Mouse (Mus musculus) hindbrain, embryonic 10.5 days (tissue): Measurements from ENCODE around the gene Pigu. TPM values are rescaled to one million over a fixed set of nuclear protein-coding genes. Genes with fewer than 3 reads are reported as not detected.

ENCODE experiments used
- DNase-seq: peaks from one replicate; pipeline ENCODE4 v3.0.0-alpha.2; 2017; ENCODE audit warnings: low spot score
- H3K27ac ChIP-seq: fragments of 300-500 bp; sonication (generic); 2 replicates; pipeline ENCODE4 v1.5.1; 2016; ENCODE audit warnings: mild to moderate bottlenecking, moderate library complexity
- H3K27me3 ChIP-seq: fragments of 300-500 bp; sonication (generic); 2 replicates; pipeline ENCODE4 v1.6.1; 2016; ENCODE audit warnings: mild to moderate bottlenecking; ENCODE audit not compliant: poor library complexity, insufficient read depth, severe bottlenecking
- H3K36me3 ChIP-seq: fragments of 300-500 bp; sonication (generic); 2 replicates; pipeline ENCODE4 v1.6.1; 2016; ENCODE audit warnings: mild to moderate bottlenecking, moderate library complexity
- H3K4me1 ChIP-seq: fragments of 300-500 bp; sonication (generic); replicated peaks from 2 replicates; pipeline ENCODE4 v1.6.1; 2016; ENCODE audit warnings: mild to moderate bottlenecking
- H3K4me3 ChIP-seq: fragments of 300-500 bp; sonication (generic); 2 replicates; pipeline ENCODE4 v1.5.1; 2016; ENCODE audit warnings: mild to moderate bottlenecking, moderate library complexity
- H3K9me3 ChIP-seq: fragments of 300-500 bp; sonication (generic); 2 replicates; pipeline ENCODE4 v1.6.1; 2016; ENCODE audit warnings: mild to moderate bottlenecking, moderate library complexity
- WGBS: fragments of 180-500 bp; shearing (Covaris S2); methylation state at CpG from one replicate; pipeline ENCODE4 v1.1.7; 2016; 5-methylcytosine and 5-hydroxymethylcytosine counted together
- polyA plus RNA-seq: library from polyadenylated mRNA; unstranded; fragments of >200 nt; fragmentation: Nextera tagmentation; extraction: Ambion mirVana; gene quantifications from 2 replicates; pipeline ENCODE4 v1.2.1, GENCODE M21; 2016

The Pigu gene
- polyA plus RNA-seq, 1 experiment from 2014 or later: 57.1 TPM

DNA sequence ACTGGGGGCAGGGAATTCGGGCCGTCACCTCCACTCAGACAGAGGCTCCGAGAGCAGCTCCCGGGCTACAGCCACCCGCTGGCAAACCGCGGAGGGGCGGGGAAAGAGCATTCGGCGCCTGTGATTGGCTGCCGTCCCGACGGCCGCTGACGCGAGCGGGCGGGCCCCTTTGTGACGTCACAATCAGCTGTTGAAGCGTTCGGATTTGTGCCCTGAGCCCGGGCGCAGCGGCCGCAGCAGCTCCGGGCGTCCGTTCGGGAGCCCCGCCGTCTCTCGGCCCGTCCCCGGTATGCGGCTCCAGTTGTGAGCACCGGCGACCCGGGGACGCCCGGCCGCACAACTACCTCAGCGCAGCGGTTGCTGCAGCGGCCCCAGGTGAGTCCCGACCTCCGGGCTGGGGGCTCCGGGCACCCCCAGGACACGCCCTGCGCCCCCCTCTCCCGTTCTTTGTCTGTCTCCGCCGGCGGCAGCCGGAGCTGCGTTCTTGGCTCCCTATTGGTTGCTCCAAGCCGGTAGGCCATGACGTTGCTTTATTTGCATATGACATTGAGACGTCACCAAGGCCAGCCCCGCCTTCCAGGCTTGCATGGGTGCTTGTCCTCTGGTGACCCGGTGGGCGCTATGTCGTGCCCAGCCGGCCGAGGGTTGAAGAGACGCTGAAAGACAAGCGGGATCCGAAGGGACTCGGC, 24.6 kb upstream of the Pigu start:
- peak overlapping the region; percentile 88 for H3K4me3 ChIP-seq
- no peaks in the 10 kb centered on the region for H3K9me3 ChIP-seq
- H3K4me1 ChIP-seq: peaks cover 48% of the 10 kb centered on the region
- peak; percentile 97 for DNase-seq
- WGBS: under 1% methylated on average over 68 of the region's 68 CpGs
- peaks cover 43% of the 10 kb centered on the region for H3K27me3 ChIP-seq
- peaks cover 18% of the 10 kb centered on the region for H3K36me3 ChIP-seq
- H3K27ac ChIP-seq: peak overlapping the region; percentile 99

GRCm38 (mm10) chr2:155381060-155381437, 23.8 kb upstream of the Pigu start:
- Histone ChIP-seq H3K4me1 (peaks cover 41% of the 10 kb centered on the region), H3K9me3 (no peaks in the 10 kb centered on the region), H3K27me3 (peaks cover 36% of the 10 kb centered on the region), H3K4me3 (peak overlapping the region; percentile 88), H3K27ac (peak overlapping the region; percentile 99), H3K36me3 (peaks cover 11% of the 10 kb centered on the region)
- 3% methylated on average over 11 of the region's 11 CpGs for WGBS
- no peak for DNase-seq

DNA sequence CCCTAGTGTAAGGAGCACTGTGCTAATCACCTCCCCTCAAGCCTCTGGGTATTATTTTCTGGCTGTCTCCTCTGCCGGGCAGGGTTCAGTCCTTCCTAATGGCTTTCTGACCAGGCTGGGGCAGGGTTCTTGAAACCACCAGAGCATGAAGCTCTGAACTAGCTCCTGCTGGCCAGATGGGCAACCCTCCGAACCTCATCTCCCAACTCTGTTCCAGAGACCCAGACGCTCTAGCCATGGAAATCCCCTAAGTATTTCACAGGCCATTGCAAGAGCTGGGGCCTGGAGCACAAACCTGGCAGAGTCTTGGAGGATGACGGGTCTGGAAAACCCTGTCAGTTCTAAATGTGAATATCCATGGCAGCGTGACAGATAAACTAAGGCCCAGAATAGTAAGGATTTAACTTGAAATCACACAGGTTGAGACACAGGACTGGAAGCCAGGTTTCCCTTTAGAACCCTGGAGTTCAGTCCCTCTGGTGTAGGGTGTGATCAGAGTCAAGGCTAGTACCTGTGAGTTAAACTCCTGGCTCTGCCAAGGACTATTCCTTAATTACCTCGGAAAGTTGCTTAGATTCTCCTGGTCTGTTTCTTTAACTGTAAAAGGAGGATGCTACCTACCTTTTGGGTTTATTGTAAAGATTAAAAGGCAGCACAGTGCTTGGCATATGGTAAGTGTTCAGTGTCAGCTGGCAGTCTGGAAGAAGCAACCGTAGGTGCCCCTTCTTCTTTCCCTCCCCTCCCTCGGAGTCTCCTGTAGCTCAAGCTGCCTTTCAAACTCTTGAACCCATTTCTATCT, 23.2 kb upstream of the Pigu start, which contains the start of gene Trp53inp2:
Gene Trp53inp2, plus strand, starts transcription at position 799 of the 799 bp plus-strand sequence.
- Histone ChIP-seq H3K27ac (peak within 1 kb of the TSS; percentile 99), H3K9me3 (no peaks in the 10 kb centered on the region), H3K4me3 (peak within 1 kb of the TSS; percentile 88), H3K27me3 (peaks cover 30% of the 10 kb centered on the region), H3K4me1 (peaks cover 36% of the 10 kb centered on the region), H3K36me3 (peaks cover 5% of the 10 kb centered on the region)
- peak; percentile 7 for DNase-seq
- WGBS: 46% methylated on average over 8 of the region's 8 CpGs

- no peak overlapping the region for H3K27ac ChIP-seq
- peaks cover 27% of the 10 kb centered on the region for H3K27me3 ChIP-seq
- H3K9me3 ChIP-seq: no peaks in the 10 kb centered on the region
- peaks cover 14% of the 10 kb centered on the region for H3K4me1 ChIP-seq
- no peak overlapping the region for H3K4me3 ChIP-seq
- no peak for DNase-seq
- H3K36me3 ChIP-seq: no peaks in the 10 kb centered on the region
- WGBS: 80% methylated on average over 10 of the region's 10 CpGs
Observed at GRCm38 (mm10) chr2:155376191-155376590, 19.0 kb upstream of the Pigu start.

DNA sequence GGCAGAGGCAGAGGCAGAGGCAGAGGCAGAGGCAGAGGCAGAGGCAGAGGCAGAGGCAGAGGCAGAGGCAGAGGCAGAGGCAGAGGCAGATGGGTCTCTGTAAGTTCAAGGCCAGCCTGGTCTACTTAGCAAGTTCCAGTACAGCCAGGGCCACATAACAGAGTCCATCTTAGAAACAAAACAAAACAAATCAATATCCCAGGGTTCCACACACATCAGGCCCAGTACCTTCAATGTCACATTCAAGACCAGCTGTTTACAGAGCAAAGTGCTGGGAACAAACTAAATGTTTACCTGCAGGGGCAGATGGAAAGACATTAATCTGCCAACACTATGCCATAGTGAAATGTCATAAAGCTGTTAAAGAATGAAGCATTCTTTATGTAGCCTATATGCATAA, 17.3 kb upstream of the Pigu start:
- Histone ChIP-seq H3K36me3 (no peaks in the 10 kb centered on the region), H3K4me1 (no peaks in the 10 kb centered on the region), H3K27me3 (peaks cover 12% of the 10 kb centered on the region), H3K9me3 (no peaks in the 10 kb centered on the region), H3K4me3 (no peak overlapping the region), H3K27ac (no peak overlapping the region)
- DNase-seq: no peak

- WGBS: 77% methylated on average over 1 of the region's 1 CpGs
- DNase-seq: no peak
- Histone ChIP-seq H3K27me3 (peaks cover 7% of the 10 kb centered on the region; the same call in 1 of the 2 replicates), H3K27ac (no peak overlapping the region), H3K4me1 (no peaks in the 10 kb centered on the region), H3K4me3 (no peak overlapping the region), H3K36me3 (no peaks in the 10 kb centered on the region), H3K9me3 (no peaks in the 10 kb centered on the region)
Observed at GRCm38 (mm10) chr2:155373886-155374285, 16.7 kb upstream of the Pigu start.

DNA sequence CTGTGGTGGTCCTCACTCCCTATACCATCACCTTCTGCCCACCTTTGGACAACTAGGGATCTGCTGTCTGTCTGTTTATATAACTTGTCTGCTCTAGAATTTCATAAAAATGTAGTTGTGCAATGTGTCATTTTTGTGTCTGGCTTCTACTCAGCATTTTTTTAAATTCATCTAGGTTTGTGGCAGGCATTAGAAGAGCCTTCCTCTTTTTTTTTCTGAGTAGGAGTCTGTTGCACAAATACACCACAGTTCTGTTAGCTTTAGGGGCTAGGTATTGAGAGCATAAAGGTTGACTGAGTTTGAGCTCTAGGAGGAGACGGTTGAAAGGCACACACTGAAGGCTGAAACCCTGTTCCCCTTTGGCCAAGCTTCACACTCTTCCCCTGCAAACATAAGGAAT, 16.1 kb upstream of the Pigu start:
- no peaks in the 10 kb centered on the region for H3K36me3 ChIP-seq
- peaks cover 3% of the 10 kb centered on the region; the same call in 1 of the 2 replicates for H3K27me3 ChIP-seq
- WGBS: 65% methylated on average over 1 of the region's 1 CpGs
- H3K9me3 ChIP-seq: no peaks in the 10 kb centered on the region
- DNase-seq: no peak
- no peaks in the 10 kb centered on the region for H3K4me1 ChIP-seq
- no peak overlapping the region for H3K4me3 ChIP-seq
- H3K27ac ChIP-seq: no peak overlapping the region

DNA sequence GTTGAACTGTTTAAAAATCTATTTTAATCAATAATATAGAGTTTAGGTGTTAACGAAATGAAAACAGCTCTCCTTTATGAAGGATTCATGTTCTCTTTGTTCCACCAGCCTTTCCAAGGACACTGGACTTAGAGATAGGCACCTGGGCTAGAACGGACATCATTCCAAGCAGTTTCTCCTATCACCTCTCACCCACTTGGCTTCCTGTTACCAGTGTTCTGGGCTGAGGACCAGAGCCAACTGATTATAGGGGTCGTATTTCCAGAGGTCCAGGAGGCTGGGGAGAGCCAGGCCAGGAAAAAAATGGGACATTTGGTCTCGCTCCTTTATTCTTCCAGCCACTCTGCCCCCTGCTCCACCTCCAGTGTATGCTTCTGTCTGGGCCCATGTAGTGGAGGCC, 15.2 kb upstream of the Pigu start:
- no peaks in the 10 kb centered on the region for H3K9me3 ChIP-seq
- no peaks in the 10 kb centered on the region for H3K4me1 ChIP-seq
- WGBS: 72% methylated on average over 4 of the region's 4 CpGs

DNA sequence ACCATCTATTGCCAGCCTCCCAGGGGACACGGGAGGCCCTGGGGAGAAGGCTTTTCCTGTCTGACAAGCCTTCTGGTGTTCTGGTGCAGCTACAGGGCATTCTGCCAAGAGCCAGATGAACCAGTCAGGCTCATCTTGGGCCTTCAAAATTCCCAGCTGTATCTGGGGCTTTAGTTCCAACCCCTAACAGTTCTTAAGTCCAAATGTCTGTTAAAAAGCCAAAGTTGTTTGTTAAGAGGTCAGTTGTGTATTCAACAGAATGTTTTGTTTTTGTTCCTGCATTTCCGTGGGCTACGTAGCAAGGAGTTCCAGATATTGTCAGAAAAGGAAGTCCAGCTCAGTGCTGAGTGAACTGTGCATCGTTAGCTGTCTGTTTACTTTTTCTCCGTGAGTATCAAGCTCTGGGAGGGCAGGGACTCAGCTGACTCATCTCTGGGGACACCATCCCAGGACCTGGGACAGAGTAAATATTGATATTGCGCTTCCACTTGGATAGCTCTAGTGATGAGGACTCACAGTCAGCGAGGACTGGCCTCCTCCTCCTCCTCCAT, 12.2 kb upstream of the Pigu start:
- no peak overlapping the region for H3K4me3 ChIP-seq
- no peaks in the 10 kb centered on the region for H3K9me3 ChIP-seq
- DNase-seq: no peak
- no peaks in the 10 kb centered on the region for H3K36me3 ChIP-seq
- H3K27ac ChIP-seq: no peak overlapping the region
- no peaks in the 10 kb centered on the region for H3K4me1 ChIP-seq
- H3K27me3 ChIP-seq: no peaks in the 10 kb centered on the region
- WGBS: 71% methylated on average over 7 of the region's 7 CpGs

More for the DNA sequence above, 15.2 kb upstream of the Pigu start:
- Histone ChIP-seq H3K36me3 (no peaks in the 10 kb centered on the region), H3K27me3 (no peaks in the 10 kb centered on the region), H3K27ac (no peak overlapping the region), H3K4me3 (no peak overlapping the region)
- no peak for DNase-seq

DNA sequence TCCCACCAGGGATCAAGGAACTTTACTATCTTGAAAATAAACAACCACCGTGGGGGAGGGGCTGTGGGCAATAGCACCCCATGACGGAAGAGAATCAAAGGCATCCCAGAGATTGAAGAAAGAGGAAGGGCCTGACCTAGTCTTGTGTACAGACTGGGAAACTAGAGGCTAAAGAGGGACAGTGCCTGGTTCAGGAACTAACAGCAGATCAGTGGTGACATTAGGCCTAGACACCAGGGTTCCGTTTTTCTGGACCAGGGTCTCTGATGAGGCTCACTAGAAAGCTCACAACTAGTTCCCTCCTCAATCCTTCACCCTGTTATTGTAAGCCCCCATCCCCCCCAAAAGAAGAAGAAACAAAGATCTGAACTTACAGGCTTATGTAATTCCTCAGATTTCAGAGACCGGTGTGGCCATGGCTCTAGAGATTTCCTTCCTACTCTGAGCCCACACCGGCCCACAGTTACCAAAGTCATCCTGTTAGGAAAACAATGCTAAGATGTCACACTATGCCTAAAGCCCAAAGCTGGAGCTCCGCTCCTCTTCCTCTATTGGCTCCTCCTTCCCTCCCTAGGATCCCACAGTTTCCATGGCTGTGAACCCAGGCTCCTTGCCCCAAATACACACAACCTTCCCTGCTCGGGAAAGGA, 10.5 kb upstream of the Pigu start:
- Histone ChIP-seq H3K4me1 (no peaks in the 10 kb centered on the region), H3K4me3 (no peak overlapping the region), H3K27me3 (no peaks in the 10 kb centered on the region), H3K27ac (no peak overlapping the region), H3K36me3 (no peaks in the 10 kb centered on the region), H3K9me3 (no peaks in the 10 kb centered on the region)
- 82% methylated on average over 7 of the region's 7 CpGs for WGBS
- DNase-seq: no peak

DNA sequence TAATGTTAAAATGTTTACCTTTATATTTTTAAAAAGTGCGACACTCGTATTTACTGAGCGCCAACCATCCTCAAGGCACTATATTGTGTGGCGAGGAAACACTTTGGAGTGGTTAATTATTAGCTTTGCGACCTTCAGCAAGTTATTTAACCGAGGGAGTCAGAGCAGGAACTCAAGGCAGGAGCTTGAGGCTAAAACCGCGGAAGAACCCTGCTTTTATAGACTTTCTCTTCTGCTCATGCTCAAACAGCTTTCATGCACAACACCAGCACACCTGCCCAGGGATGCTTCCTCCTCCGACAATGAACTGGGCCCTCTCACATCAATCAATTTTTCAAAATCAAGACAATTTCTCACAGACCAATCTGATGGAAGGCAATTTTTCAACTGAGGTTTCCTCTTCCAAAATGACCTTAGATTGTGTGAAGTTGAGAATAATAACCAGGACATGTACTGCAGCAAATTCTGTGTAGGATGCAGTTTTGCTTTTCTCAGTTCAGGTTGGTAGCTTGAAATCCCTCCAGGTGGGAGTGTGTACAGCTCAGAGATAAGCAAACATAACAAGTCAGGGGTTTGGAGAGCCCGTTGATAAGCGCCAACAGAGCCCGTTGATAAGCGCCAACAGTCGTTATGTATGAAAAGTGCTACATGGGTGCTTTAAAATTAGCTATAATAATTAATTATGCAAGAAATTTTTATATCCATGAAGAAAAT, 613 bp upstream of the Pigu start:
- Histone ChIP-seq H3K4me3 (peak overlapping the region; percentile 94), H3K36me3 (no peaks in the 10 kb centered on the region), H3K27me3 (no peaks in the 10 kb centered on the region), H3K4me1 (peaks cover 15% of the 10 kb centered on the region), H3K9me3 (no peaks in the 10 kb centered on the region), H3K27ac (peak overlapping the region; percentile 74)
- WGBS: 36% methylated on average over 14 of the region's 14 CpGs
- peak; percentile 10 for DNase-seq

GRCm38 (mm10) chr2:155354402-155354801, 2.8 kb downstream of the Pigu start:
- H3K4me1 ChIP-seq: peaks cover 15% of the 10 kb centered on the region
- DNase-seq: no peak
- no peak overlapping the region for H3K27ac ChIP-seq
- WGBS: 90% methylated on average over 3 of the region's 3 CpGs
- H3K9me3 ChIP-seq: no peaks in the 10 kb centered on the region
- H3K36me3 ChIP-seq: peaks cover 5% of the 10 kb centered on the region
- no peaks in the 10 kb centered on the region for H3K27me3 ChIP-seq
- H3K4me3 ChIP-seq: no peak overlapping the region
